Mouse (Mus musculus): ENCODE measurements around the gene Etv4.

GRCm38 (mm10) chr11:101806741-101807140, 21.6 kb upstream of the Etv4 start:
- TF ChIP-seq ZNF384 (IDR thresholded peaks at IDR 0.05; ENCODE audit: low read depth, low read length) (no peak), ZC3H11A (IDR thresholded peaks at IDR 0.05; ENCODE audit: borderline replicate concordance, low read depth, low read length) (no peak), MAFK (IDR thresholded peaks at IDR 0.05; ENCODE audit: insufficient read depth, low read depth, low read length) (no peak), CHD2 (IDR thresholded peaks at IDR 0.05; ENCODE audit: low read depth, low read length) (no peak)
